Mouse (Mus musculus) kidney, embryonic 15.5 days (tissue): ENCODE data around the gene Fam114a2. TPM values are rescaled to one million over a fixed set of nuclear protein-coding genes. Genes with fewer than 3 reads are reported as not detected.
"Not testable (repeated sequence)": the region's sequence is repeated elsewhere in the genome, so short reads cannot be mapped to it uniquely, and the experiment has no call there.

Experiments used
- ATAC-seq: fragments of 200-750 bp; cut with Nextera tagmentation; replicated peaks from 2 replicates; pipeline ENCODE4 v1.8.0; 2017; ENCODE audit warnings: moderate TSS enrichment; ENCODE audit not compliant: low FRiP score
- H3K27ac ChIP-seq: fragments of 300-500 bp; sonication (generic); 2 replicates; pipeline ENCODE4 v1.5.1; 2015; ENCODE audit warnings: mild to moderate bottlenecking, inconsistent platforms
- H3K27me3 ChIP-seq: fragments of 300-500 bp; sonication (generic); 2 replicates; pipeline ENCODE4 v1.6.1; 2015; ENCODE audit warnings: inconsistent platforms
- H3K36me3 ChIP-seq: fragments of 300-500 bp; sonication (generic); 2 replicates; pipeline ENCODE4 v1.6.1; 2015; ENCODE audit warnings: inconsistent platforms
- H3K4me1 ChIP-seq: fragments of 300-500 bp; sonication (generic); 2 replicates; pipeline ENCODE4 v1.6.1; 2015; ENCODE audit warnings: inconsistent platforms
- H3K4me2 ChIP-seq: fragments of 300-500 bp; sonication (generic); 2 replicates; pipeline ENCODE4 v1.6.1; 2015; ENCODE audit warnings: moderate library complexity, mild to moderate bottlenecking, inconsistent platforms
- H3K4me3 ChIP-seq: fragments of 300-500 bp; sonication (generic); replicated peaks from 2 replicates; pipeline ENCODE4 v1.5.1; 2015; ENCODE audit warnings: mild to moderate bottlenecking, inconsistent platforms
- H3K9ac ChIP-seq: fragments of 300-500 bp; sonication (generic); 2 replicates; pipeline ENCODE4 v1.6.1; 2015; ENCODE audit warnings: mild to moderate bottlenecking, inconsistent platforms
- H3K9me3 ChIP-seq: fragments of 300-500 bp; sonication (generic); replicated peaks from 2 replicates; pipeline ENCODE4 v1.6.1; 2016; ENCODE audit warnings: inconsistent platforms
- WGBS: fragments of 180-500 bp; shearing (Covaris S2); methylation state at CpG from one replicate; pipeline ENCODE4 v1.1.7; 2015; ENCODE audit warnings: mixed read lengths; 5-methylcytosine and 5-hydroxymethylcytosine counted together
- polyA plus RNA-seq: library from polyadenylated mRNA; unstranded; fragments of >200 nt; fragmentation: Nextera tagmentation; extraction: Ambion mirVana; gene quantifications from 2 replicates; pipeline ENCODE4 v1.2.1, GENCODE M21; 2015

Fam114a2 gene
- polyA plus RNA-seq = 81.7 and 84.0 TPM in 2 replicates

GRCm38 (mm10) chr11:57518091-57518750, at the start of gene Fam114a2, which contains the start of gene Mfap3:
Fam114a2 (minus strand) TSS chr11:57518617.
Mfap3 (plus strand) TSS chr11:57518664.
- H3K4me1 ChIP-seq = peaks cover 16% of the 10 kb centered on the region; the same call in 1 of the 2 replicates
- under 1% methylated on average over 59 of the region's 59 CpGs for WGBS
- peak within 1 kb of the TSS; percentile 90 for H3K27ac ChIP-seq
- peak within 1 kb of the TSS; percentile 87 for H3K9ac ChIP-seq
- peak within 1 kb of the TSS; percentile 98 for H3K4me3 ChIP-seq
- H3K36me3 ChIP-seq = peaks cover 30% of the 10 kb centered on the region
- ATAC-seq = peak; percentile 93
- no peaks in the 10 kb centered on the region for H3K27me3 ChIP-seq
- no peaks in the 10 kb centered on the region for H3K9me3 ChIP-seq
- peak within 1 kb of the TSS; percentile 66 for H3K4me2 ChIP-seq

GRCm38 (mm10) chr11:57566091-57567035, 47.9 kb upstream of the Fam114a2 start:
- WGBS = 36% methylated on average over 18 of the region's 18 CpGs
- Histone ChIP-seq H3K27me3 (no peaks in the 10 kb centered on the region), H3K9me3 (no peaks in the 10 kb centered on the region), H3K4me3 (no peak overlapping the region), H3K4me2 (no peak overlapping the region), H3K36me3 (no peaks in the 10 kb centered on the region), H3K9ac (no peak overlapping the region), H3K4me1 (no peaks in the 10 kb centered on the region), H3K27ac (no peak overlapping the region)
- no peak for ATAC-seq

GRCm38 (mm10) chr11:57564564-57564963, 46.1 kb upstream of the Fam114a2 start:
- H3K36me3 ChIP-seq = no peaks in the 10 kb centered on the region
- 56% methylated on average over 12 of the region's 12 CpGs for WGBS
- no peak overlapping the region for H3K9ac ChIP-seq
- H3K4me2 ChIP-seq = no peak overlapping the region
- H3K4me3 ChIP-seq = no peak overlapping the region
- H3K4me1 ChIP-seq = no peaks in the 10 kb centered on the region
- no peaks in the 10 kb centered on the region for H3K27me3 ChIP-seq
- H3K9me3 ChIP-seq = no peaks in the 10 kb centered on the region
- no peak for ATAC-seq
- no peak overlapping the region for H3K27ac ChIP-seq

DNA sequence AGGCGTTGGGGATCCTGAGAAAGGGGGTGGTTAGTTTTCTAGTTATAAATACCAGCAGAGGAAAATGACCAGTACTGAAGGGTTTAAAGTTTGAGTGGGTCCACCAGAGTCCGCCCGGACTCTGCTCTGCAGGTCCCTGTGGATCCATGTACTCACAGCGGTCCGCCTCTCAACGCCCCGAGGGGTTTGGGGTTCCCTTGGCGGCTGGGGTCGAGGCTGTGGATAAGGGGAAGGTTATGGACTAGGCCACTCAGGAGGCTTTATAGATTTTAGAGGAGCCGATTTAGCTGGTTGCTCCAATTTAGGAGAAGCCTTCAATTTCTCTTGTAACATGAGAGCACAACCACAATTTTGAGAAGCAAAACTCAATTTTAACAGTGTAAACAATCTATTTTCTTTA, 39.5 kb upstream of the Fam114a2 start:
- WGBS = 82% methylated on average over 9 of the region's 10 CpGs

DNA sequence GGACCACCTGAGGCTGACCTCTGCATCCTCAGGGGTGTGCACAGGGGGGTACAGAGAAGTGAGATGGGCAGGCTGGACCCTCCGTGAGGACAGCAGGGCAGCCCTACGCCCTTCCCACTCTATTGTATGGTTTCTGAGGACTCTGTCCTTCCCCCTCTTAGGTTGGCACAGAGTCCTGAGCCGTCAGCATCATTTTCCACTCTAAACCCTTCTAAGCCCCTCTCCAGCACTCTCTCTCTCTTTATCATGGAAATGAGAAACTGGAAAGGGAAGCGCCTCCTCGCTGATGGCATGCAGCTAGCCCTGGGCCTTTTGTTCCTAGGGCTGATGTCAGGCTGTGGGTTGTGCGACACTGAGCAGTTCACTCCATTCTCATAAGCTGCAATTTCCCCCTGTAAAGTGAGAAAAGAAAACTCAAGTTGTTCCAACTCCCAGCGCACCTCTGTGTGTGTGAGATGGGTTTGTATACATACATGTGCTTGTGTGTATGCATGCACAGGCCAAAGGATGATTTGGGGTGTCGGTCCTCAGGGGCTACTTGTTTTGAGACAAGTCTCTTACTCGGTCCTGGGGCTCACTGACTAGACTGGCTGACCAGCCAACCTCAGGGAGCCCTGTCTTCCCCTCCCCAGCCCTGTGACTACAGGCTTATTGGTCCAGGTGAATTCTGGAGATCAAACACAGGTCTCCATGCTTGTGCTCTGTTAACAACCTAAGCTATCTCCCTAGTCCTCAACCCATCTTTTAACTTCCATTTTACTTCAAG, 34.8 kb upstream of the Fam114a2 start:
- Histone ChIP-seq H3K4me3 (no peak overlapping the region), H3K27me3 (0 out of 2 replicates have a peak, but pooled peaks cover 3% of the 10 kb centered on the region), H3K27ac (no peak overlapping the region), H3K4me1 (peaks cover 5% of the 10 kb centered on the region), H3K36me3 (no peaks in the 10 kb centered on the region), H3K4me2 (no peak overlapping the region), H3K9ac (no peak overlapping the region), H3K9me3 (no peaks in the 10 kb centered on the region)
- 65% methylated on average over 9 of the region's 9 CpGs for WGBS
- no peak for ATAC-seq

More for the DNA sequence above, 39.5 kb upstream of the Fam114a2 start:
- H3K27ac ChIP-seq, H3K4me2 ChIP-seq, H3K9me3 ChIP-seq, H3K4me1 ChIP-seq, ATAC-seq, H3K9ac ChIP-seq, H3K4me3 ChIP-seq, H3K36me3 ChIP-seq, H3K27me3 ChIP-seq: not testable (repeated sequence)

DNA sequence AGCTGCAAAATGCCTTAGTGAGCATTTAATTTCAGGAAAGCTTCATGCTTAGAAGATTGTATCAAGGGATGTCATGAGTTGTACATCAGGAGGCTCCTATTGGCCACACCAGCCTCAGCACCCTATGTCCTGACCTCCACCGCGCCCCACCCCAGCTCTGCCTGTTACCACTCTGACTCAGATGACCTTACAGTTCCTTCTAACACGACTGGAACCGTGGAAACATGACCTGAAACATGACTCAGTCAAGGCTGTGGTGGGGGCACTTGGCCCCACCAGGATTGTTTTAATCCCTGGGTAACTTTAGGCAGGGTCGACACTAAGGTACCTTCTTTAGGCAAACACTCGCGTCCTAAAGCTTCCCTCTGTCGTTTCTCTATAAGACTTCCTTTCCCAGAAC, 32.6 kb upstream of the Fam114a2 start:
- Histone ChIP-seq H3K27me3 (0 out of 2 replicates have a peak, but pooled peaks cover 3% of the 10 kb centered on the region), H3K9ac (no peak overlapping the region), H3K4me1 (peaks cover 5% of the 10 kb centered on the region), H3K9me3 (no peaks in the 10 kb centered on the region), H3K27ac (no peak overlapping the region), H3K4me3 (no peak overlapping the region), H3K4me2 (no peak overlapping the region), H3K36me3 (no peaks in the 10 kb centered on the region)
- no peak for ATAC-seq
- WGBS = 80% methylated on average over 8 of the region's 8 CpGs

DNA sequence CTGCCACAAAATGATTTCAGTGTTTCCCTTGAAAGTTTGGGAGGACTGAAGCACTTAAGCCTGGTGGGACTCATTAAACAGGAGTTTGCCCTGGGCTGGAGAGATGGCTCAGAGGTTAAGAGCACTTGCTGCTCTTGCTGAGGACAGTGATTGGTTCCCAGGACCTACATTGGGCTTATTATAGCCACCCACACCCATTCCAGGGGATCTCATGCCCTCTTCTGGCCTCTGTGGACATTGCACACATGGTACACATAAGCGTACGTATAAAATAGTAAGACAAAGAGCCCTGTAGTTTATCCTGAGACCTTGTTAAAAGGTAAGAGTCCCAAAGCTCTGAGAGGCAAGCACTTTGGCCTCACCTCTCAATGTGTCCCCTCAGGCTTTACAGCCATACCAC, 31.8 kb upstream of the Fam114a2 start:
- ATAC-seq = no peak
- H3K36me3 ChIP-seq = no peaks in the 10 kb centered on the region
- no peak overlapping the region for H3K4me2 ChIP-seq
- H3K27me3 ChIP-seq = 0 out of 2 replicates have a peak, but pooled peaks cover 3% of the 10 kb centered on the region
- no peak overlapping the region for H3K9ac ChIP-seq
- H3K4me3 ChIP-seq = no peak overlapping the region
- 100% methylated on average over 2 of the region's 2 CpGs for WGBS
- H3K9me3 ChIP-seq = no peaks in the 10 kb centered on the region
- peaks cover 5% of the 10 kb centered on the region for H3K4me1 ChIP-seq
- no peak overlapping the region for H3K27ac ChIP-seq

GRCm38 (mm10) chr11:57548618-57549550, 30.5 kb upstream of the Fam114a2 start:
- no peaks in the 10 kb centered on the region for H3K36me3 ChIP-seq
- peaks cover 5% of the 10 kb centered on the region for H3K4me1 ChIP-seq
- no peak overlapping the region for H3K27ac ChIP-seq
- H3K4me2 ChIP-seq = peak overlapping the region; percentile 54
- H3K4me3 ChIP-seq = peak overlapping the region; percentile 23
- no peak overlapping the region for H3K9ac ChIP-seq
- H3K27me3 ChIP-seq = 0 out of 2 replicates have a peak, but pooled peaks cover 2% of the 10 kb centered on the region
- ATAC-seq = peak; percentile 70
- no peaks in the 10 kb centered on the region for H3K9me3 ChIP-seq
- 36% methylated on average over 18 of the region's 18 CpGs for WGBS

DNA sequence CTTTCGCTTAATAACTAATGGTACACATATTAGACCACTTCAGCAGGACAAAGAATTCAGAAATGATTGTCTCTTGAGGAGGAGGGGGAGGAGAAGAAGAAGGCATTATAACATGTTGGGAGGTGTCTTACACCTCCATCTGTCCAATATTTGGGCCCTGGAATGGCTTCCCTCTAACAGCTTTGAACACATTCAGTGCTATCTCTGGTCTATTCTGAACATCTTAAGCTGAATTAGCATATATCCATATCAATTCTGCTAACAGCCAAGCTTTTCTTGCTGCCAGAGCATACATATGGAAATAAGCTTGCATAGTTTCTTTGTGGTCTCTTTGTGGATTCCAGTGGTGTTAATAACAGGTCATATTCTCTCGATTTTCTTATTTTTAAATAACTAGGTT, 22.3 kb upstream of the Fam114a2 start:
- H3K9me3 ChIP-seq = no peaks in the 10 kb centered on the region; the same call in 1 of the 2 replicates
- ATAC-seq = no peak
- no peaks in the 10 kb centered on the region for H3K27me3 ChIP-seq
- no peak overlapping the region for H3K4me2 ChIP-seq
- no peak overlapping the region for H3K4me3 ChIP-seq
- no peaks in the 10 kb centered on the region for H3K4me1 ChIP-seq
- no peak overlapping the region for H3K9ac ChIP-seq
- no peaks in the 10 kb centered on the region for H3K36me3 ChIP-seq
- no peak overlapping the region for H3K27ac ChIP-seq
- 93% methylated on average over 2 of the region's 2 CpGs for WGBS

DNA sequence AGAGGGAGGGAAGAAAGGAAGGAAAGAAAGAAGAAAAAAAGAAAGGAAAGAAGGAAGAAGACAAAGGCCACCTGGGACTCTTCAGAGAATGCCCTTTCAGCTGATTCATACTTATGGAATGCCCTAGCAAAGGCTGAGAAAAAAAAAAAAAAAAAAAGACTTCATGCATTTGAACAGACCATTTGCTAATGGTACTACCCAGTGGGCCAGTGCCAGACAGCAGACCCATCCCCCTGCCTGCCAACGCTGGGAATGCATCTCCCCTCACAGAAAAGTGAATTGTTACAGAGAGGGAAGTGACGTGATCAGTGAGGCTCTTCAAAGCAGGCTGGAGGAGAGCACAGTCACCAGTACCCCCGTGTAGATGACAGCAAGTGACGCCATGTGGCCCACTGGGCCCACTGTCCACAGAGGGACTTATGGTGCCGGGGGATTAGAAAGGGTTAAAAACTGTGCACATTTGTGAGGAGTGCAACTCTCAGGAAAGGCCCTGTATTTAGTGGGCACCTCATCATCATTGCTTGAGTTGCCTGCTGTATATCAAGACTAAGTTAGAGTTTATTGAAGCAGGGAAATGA, 21.5 kb upstream of the Fam114a2 start:
- no peaks in the 10 kb centered on the region; the same call in 1 of the 2 replicates for H3K9me3 ChIP-seq
- no peak for ATAC-seq
- no peak overlapping the region for H3K9ac ChIP-seq
- no peak overlapping the region for H3K27ac ChIP-seq
- H3K4me1 ChIP-seq = no peaks in the 10 kb centered on the region
- 75% methylated on average over 5 of the region's 5 CpGs for WGBS
- H3K4me2 ChIP-seq = no peak overlapping the region
- H3K36me3 ChIP-seq = no peaks in the 10 kb centered on the region
- H3K4me3 ChIP-seq = no peak overlapping the region
- no peaks in the 10 kb centered on the region for H3K27me3 ChIP-seq
